Mouse (Mus musculus): ENCODE data around the gene Clasp1. TPM values are rescaled to one million over a fixed set of nuclear protein-coding genes. Genes with fewer than 3 reads are reported as not detected.

Clasp1 gene
- total RNA-seq, 2 experiments from 2014 or later = 92.5 to 102 TPM

DNA sequence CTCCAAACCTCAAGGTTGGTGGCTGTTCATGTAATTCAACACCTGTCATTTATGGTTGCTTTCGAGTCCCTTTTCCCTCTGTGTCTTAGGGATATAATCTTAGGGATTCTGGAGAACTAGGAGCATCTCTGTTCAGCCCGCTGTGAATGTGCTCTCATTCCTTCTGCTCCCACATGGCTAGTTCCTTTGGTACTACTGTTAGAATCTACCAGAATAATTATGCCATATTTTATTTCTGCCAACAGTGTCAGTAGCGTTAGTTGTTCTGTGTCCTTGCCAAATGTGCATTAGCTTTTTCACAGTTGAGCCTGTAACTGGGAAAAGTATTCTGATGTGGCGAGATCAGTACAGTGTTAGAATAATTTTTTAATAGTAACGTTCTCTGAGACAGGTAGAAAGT lies 162.3 kb downstream of the Clasp1 start:
- peak overlapping the region; percentile 84 for H3K27ac ChIP-seq
- TF ChIP-seq CTCF (conservative IDR thresholded peaks at IDR 0.05) = no peak
- DNase-seq (ENCODE audit: low spot score in 2 of 2) = peak in 1 of 2 experiments; percentile 45
- no peak overlapping the region for H3K4me3 ChIP-seq

DNA sequence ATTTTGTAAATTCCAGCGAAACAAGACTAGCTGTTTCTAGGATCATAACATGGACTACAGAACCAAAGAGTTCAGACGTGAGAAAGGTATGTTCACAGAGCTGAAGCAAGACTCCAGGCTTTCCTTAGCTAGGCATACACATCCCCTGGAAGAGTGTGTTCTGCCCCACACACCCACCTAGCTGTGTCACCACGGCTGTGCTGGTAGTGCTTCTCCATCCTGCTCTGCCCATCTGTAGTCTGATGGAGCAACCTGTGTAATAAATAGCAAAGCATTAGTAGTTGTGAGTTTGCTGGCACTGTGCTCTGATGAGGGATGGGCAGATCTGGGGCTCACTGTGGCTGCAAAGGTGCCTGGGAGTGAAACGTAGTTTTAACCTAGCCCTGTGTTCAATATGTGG lies 163.2 kb downstream of the Clasp1 start:
- TF ChIP-seq CTCF (conservative IDR thresholded peaks at IDR 0.05) = no peak
- peak; percentile 30 to 38 for DNase-seq (ENCODE audit: low spot score in 2 of 2)
- no peak overlapping the region for H3K4me3 ChIP-seq
- peak overlapping the region; percentile 84 for H3K27ac ChIP-seq

DNA sequence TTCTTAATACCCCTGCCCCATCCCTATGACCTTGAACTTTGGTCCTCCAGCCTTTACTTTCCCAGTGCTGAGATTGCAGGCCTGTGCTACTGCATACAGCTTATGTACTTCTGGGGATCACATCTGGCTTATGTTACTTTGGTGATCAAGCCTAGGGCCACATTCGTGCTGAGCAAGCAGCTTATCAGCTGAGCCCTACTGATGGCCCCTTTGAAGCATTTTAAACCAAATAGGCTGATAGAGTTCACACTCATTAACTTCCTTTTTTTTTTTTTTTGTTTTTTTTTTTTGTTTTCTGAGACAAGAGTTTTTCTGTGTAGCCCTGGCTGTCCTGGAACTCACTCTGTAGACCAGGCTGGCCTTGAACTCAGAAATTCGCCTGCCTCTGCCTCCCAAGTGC lies 164.2 kb downstream of the Clasp1 start:
- Histone ChIP-seq H3K27ac (peak overlapping the region; percentile 5; the same call in 1 of the 2 replicates), H3K4me3 (no peak overlapping the region)
- no peak for DNase-seq (ENCODE audit: low spot score in 2 of 2)
- TF ChIP-seq CTCF (conservative IDR thresholded peaks at IDR 0.05) = no peak

DNA sequence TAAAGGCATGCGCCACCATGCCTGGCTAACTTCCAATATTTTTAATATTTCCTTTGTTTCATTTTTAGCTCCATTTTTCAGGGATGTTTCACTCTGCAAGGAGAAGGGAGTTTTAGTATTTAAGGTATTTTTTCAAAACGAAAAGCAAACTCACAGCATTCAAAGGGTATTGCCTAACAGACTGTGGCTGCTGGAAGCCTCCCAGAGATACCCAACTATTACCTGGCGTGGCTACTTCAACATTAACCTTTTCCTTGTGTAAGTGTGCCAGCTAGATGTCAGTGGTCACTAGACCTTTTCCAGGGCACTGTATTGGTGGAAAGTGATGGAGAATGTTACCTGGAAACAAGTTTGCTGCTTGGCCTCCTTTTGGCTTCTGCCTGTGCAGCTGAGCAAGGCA lies 164.6 kb downstream of the Clasp1 start:
- H3K27ac ChIP-seq = no peak overlapping the region
- H3K4me3 ChIP-seq = no peak overlapping the region
- no peak for DNase-seq (ENCODE audit: low spot score in 2 of 2)
- TF ChIP-seq CTCF (conservative IDR thresholded peaks at IDR 0.05) = no peak

DNA sequence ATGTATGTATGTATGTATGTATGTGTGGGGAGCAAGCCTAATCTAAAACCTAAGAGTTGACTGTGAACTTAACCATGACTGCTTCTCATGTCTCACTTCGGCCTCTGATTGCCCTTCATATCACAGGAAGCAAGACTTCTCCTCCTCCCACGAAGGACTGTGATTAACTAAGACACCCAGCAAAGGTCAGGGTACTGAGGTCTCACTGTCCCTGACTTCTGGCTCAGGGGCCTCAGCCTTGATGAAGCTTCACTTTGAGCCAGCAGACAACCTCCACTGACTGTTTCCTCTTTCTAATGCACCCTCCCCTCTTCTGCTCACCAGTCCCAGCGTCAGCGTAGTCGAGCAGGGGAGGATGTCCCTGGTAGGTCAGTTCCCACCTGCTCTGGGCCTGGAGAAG lies 166.1 kb downstream of the Clasp1 start:
- no peak for DNase-seq (ENCODE audit: low spot score in 2 of 2)
- Histone ChIP-seq H3K4me3 (no peak overlapping the region), H3K27ac (no peak overlapping the region)
- TF ChIP-seq CTCF (conservative IDR thresholded peaks at IDR 0.05) = no peak

DNA sequence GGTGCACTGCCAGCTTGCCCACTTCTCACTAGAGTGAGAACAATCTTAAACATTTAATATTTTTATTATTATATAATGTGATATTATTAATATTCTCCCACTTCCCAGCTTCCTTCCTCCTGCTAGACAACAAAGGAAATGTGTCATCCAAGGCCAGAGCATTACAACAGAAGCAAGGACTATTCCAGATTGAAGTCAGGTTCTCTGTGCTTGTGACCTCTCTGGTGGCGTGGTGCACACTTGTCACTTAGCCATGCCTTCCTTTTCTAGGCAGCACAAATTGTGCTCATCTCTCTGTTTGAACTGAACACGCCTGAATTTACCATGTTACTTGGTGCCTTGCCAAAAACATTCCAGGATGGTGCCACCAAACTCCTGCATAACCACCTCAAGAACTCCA lies 170.9 kb downstream of the Clasp1 start:
- Histone ChIP-seq H3K27ac (no peak overlapping the region), H3K4me3 (no peak overlapping the region)
- DNase-seq (ENCODE audit: low spot score in 2 of 2) = no peak
- no peak for TF ChIP-seq CTCF (conservative IDR thresholded peaks at IDR 0.05)

DNA sequence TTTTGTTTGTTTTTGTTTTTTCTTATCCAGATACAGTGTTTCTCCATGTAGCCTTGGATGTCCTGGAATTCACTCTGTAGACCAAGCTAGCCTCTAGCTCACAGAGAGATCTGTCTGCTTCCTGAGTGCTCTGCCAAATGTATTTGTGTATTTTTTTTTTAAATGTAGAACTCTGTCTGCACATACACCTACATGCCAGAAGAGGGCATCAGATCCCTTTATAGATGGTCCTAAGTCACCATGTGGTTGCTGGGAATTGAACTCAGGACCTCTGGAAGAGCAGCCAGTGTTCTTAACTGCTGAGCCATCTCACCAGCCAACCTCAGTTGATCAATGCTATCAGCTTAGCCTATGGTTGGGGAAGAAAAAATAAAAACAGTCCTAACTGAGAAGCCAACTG lies 175.7 kb downstream of the Clasp1 start:
- Histone ChIP-seq H3K4me3 (no peak overlapping the region), H3K27ac (no peak overlapping the region)
- no peak for DNase-seq (ENCODE audit: low spot score in 2 of 2)
- TF ChIP-seq CTCF (conservative IDR thresholded peaks at IDR 0.05) = peak; percentile 63

DNA sequence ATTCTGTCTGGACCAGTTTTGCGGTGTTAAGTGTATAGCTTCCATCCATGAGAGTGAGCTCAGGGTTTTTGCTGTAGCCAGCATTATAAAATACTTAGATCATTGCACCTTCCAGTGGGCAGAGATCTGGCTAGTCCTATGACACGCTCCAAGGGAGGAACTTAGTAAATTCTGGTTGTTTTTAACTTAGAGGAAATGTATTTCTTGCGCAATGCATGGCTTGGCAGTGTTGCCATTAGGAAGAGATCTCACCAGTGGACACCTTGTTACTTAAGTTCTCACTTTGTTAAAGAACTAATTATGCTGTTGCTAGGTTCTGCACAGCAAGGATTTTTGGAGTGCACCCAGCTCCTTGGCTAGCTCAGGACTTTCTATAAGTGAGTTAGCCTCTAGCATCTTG lies 178.8 kb downstream of the Clasp1 start:
- no peak overlapping the region for H3K27ac ChIP-seq
- TF ChIP-seq CTCF (conservative IDR thresholded peaks at IDR 0.05) = no peak
- no peak overlapping the region for H3K4me3 ChIP-seq
- DNase-seq (ENCODE audit: low spot score in 2 of 2) = no peak

DNA sequence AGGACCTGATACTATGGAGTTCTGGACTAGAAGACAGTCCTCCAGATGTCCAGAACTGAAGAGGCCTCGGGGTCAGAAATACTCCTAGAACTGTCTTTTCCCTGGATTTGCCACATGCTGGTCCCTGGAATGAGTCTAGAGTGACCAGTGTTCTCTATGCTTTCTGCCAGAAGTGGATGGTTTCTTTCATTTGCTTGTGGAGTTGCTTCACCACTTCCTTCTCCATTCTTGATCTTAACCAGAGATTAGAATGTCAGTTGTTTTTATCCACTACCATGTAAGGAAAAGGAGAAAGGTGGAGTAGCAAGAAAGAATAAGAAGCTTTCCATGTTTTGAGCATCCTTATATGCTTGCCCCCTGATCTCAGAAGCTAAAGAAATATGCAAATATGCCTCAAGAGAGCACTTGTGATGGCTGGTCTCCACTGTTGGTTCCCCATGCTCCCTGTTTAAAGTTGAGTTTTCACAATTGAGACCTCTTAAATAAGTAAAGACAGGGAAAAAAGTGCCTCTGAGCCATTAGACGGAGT lies 191.4 kb downstream of the Clasp1 start:
- DNase-seq (ENCODE audit: low spot score in 2 of 2) = no peak
- TF ChIP-seq CTCF (conservative IDR thresholded peaks at IDR 0.05) = no peak
- H3K4me3 ChIP-seq = no peak overlapping the region
- H3K27ac ChIP-seq = no peak overlapping the region

DNA sequence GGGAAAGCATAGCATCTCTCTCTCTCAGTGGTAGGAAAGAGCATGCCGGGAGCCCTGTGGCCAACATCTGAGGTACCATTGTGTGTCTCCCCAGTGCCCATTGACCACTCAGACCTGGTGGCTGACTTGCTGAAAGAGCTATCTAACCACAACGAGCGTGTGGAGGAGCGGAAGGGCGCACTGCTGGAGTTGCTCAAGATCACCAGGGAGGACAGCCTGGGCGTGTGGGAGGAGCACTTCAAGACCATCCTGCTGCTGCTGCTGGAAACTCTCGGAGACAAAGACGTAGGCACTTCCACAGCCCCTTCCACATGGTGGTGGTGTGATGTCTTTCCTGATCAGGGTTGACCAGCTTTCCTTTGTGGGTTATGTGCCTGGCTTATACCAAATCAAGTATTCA lies 192.3 kb downstream of the Clasp1 start:
- no peak overlapping the region for H3K27ac ChIP-seq
- H3K4me3 ChIP-seq = no peak overlapping the region
- TF ChIP-seq CTCF (conservative IDR thresholded peaks at IDR 0.05) = no peak
- DNase-seq (ENCODE audit: low spot score in 2 of 2) = no peak

DNA sequence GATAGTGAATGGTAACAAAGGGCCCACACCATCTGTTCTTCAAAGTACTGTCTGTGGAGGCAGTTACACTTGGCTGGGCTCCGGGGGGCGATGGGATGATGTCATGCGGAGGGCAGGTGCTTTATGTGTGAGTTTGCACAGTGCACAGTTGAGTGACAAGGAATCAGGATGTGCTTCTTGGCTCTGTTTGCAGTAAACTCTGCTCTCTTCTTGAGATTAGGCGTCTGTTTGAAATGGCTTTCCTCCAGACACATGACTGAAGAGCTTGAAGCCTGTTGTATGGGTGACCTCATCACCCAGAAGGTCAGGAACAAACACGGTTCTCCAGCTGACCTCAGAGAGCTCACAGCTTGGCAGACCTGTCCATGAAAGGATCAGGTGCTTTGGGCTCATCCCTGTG lies 200.9 kb downstream of the Clasp1 start:
- Histone ChIP-seq H3K4me3 (no peak overlapping the region), H3K27ac (no peak overlapping the region)
- DNase-seq (ENCODE audit: low spot score in 2 of 2) = peak in 1 of 2 experiments; percentile 38
- no peak for TF ChIP-seq CTCF (conservative IDR thresholded peaks at IDR 0.05)

DNA sequence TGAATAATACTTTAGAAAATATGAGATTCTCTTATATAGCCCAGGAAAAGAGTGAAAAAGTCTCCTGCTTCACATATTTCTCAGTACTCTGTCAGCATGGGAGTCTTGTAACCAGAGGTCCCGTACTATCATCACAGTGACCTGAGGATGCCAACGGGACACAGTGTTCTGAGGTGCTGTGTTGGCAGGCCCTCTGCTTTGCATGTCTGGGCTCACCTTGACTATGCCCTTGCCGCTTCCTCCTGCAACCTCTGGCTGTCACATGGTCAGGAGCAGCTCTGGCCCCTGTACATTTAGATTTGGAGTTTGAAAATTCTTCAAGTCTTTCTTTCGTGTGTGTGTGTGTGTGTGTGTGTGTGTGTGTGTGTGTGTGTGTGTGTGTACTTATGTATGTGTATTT lies 204.1 kb downstream of the Clasp1 start:
- H3K4me3 ChIP-seq = no peak overlapping the region
- no peak for DNase-seq (ENCODE audit: low spot score in 2 of 2)
- no peak for TF ChIP-seq CTCF (conservative IDR thresholded peaks at IDR 0.05)
- no peak overlapping the region for H3K27ac ChIP-seq

DNA sequence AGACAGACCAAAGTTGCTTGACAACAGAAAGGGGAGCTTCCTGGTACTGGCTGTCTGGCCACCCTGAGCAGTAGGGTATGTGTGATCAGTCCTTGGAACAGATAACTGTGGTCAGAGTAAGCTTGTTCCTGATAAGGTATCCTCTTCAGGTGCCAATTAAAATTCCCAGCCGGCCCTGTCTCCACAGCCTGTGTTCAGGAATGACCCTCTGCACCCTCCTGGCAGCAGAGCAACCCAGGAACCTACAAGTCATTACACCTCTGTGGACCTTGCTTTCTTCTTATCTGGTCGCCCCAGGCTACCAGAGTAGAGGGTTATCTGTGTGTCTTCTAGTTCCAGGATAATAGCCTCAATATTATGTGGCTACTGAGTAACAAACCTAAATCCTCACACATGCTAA lies 206.5 kb downstream of the Clasp1 start:
- TF ChIP-seq CTCF (conservative IDR thresholded peaks at IDR 0.05) = no peak
- Histone ChIP-seq H3K4me3 (no peak overlapping the region), H3K27ac (no peak overlapping the region)
- no peak for DNase-seq (ENCODE audit: low spot score in 2 of 2)

DNA sequence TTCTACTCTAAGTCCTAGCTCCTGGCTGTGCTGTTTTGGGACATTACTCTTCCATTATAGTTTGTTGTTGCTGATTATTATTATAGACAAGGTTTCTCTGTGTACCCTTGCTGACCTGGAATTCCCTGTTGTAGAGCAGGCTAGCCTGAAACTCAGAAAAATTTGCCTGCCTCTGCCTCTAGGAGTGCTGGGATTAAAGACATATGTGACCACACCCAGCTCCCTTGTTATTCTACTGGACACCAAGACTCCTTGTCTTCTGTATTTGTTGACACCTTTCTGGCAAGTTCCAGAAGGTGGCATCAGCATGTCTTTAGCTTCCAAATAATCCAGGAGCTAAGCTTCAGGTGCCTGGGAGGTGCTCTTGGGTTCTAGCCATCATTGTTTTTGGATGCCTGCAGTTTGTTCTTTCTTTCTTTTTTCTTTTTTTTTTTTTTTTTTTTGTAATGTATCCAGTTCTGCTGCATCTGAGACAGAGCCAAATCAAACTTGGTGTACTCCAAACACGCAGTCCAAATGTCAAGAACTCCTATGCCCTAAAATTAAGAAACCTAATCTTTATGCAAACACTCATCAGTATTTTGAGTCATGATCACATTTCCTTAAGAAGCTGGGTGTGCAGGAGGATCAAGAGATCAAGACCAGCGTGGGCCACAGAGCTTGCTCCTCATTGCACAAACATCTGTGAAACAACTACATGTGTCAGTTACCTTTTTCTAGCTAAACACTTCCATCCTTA lies 208.8 kb downstream of the Clasp1 start:
- no peak overlapping the region for H3K27ac ChIP-seq
- TF ChIP-seq CTCF (conservative IDR thresholded peaks at IDR 0.05) = 0 out of 2 replicates have a peak, but pooled peaks have one; percentile 4
- H3K4me3 ChIP-seq = no peak overlapping the region
- no peak for DNase-seq (ENCODE audit: low spot score in 2 of 2)
